Mouse (Mus musculus): Measurements from ENCODE around the gene Fxyd3. TPM values are rescaled to one million over a fixed set of nuclear protein-coding genes. Genes with fewer than 3 reads are reported as not detected.

The Fxyd3 gene
- polyA plus RNA-seq, 1 experiment from 2014 or later: 7.9 TPM

- no peak overlapping the region for H3K27ac ChIP-seq
- H3K4me3 ChIP-seq: no peak overlapping the region
- H3K4me1 ChIP-seq (replicated peaks): peaks cover 5% of the 10 kb centered on the region; the same call in 1 of the 2 replicates
- H3K9me3 ChIP-seq: peaks cover 5% of the 10 kb centered on the region; the same call in 1 of the 2 replicates
- 27% methylated on average over 12 of the region's 12 CpGs for WGBS
- DNase-seq (ENCODE audit: low spot score): no peak
- H3K36me3 ChIP-seq: no peaks in the 10 kb centered on the region
- no peaks in the 10 kb centered on the region for H3K27me3 ChIP-seq (ENCODE audit: insufficient read depth, poor library complexity, severe bottlenecking)
Measured at GRCm38 (mm10) chr7:31094774-31095501, 18.4 kb upstream of the Fxyd3 start.

- H3K9me3 ChIP-seq: 0 out of 2 replicates have a peak, but pooled peaks cover 3% of the 10 kb centered on the region
- peaks cover 17% of the 10 kb centered on the region for H3K4me1 ChIP-seq (replicated peaks)
- H3K36me3 ChIP-seq: no peaks in the 10 kb centered on the region
- H3K27me3 ChIP-seq (ENCODE audit: insufficient read depth, poor library complexity, severe bottlenecking): no peaks in the 10 kb centered on the region
- no peak overlapping the region for H3K4me3 ChIP-seq
- 95% methylated on average over 2 of the region's 2 CpGs for WGBS
- no peak overlapping the region for H3K27ac ChIP-seq
- DNase-seq (ENCODE audit: low spot score): no peak
Measured at GRCm38 (mm10) chr7:31089721-31090120, 13.2 kb upstream of the Fxyd3 start.

- DNase-seq (ENCODE audit: low spot score): no peak
- Histone ChIP-seq H3K36me3 (no peaks in the 10 kb centered on the region), H3K9me3 (0 out of 2 replicates have a peak, but pooled peaks cover 3% of the 10 kb centered on the region), H3K27ac (peak overlapping the region; percentile 35; the same call in 1 of the 2 replicates), H3K4me3 (no peak overlapping the region), H3K4me1 (replicated peaks) (peaks cover 29% of the 10 kb centered on the region), H3K27me3 (ENCODE audit: insufficient read depth, poor library complexity, severe bottlenecking) (no peaks in the 10 kb centered on the region)
- 73% methylated on average over 3 of the region's 3 CpGs for WGBS
Measured at GRCm38 (mm10) chr7:31088206-31088605, 11.7 kb upstream of the Fxyd3 start.

- Histone ChIP-seq H3K36me3 (no peaks in the 10 kb centered on the region), H3K4me1 (replicated peaks) (peaks cover 36% of the 10 kb centered on the region), H3K9me3 (0 out of 2 replicates have a peak, but pooled peaks cover 3% of the 10 kb centered on the region), H3K27me3 (ENCODE audit: insufficient read depth, poor library complexity, severe bottlenecking) (no peaks in the 10 kb centered on the region), H3K27ac (0 out of 2 replicates have a peak overlapping the region, but pooled peaks have one; percentile 81), H3K4me3 (no peak overlapping the region)
- 60% methylated on average over 2 of the region's 2 CpGs for WGBS
- DNase-seq (ENCODE audit: low spot score): no peak
Measured at GRCm38 (mm10) chr7:31087262-31087661, 10.8 kb upstream of the Fxyd3 start.

GRCm38 (mm10) chr7:31086175-31086755, 9.8 kb upstream of the Fxyd3 start:
- Histone ChIP-seq H3K27me3 (ENCODE audit: insufficient read depth, poor library complexity, severe bottlenecking) (no peaks in the 10 kb centered on the region), H3K4me3 (no peak overlapping the region), H3K9me3 (0 out of 2 replicates have a peak, but pooled peaks cover 3% of the 10 kb centered on the region), H3K4me1 (replicated peaks) (peaks cover 36% of the 10 kb centered on the region), H3K27ac (peak overlapping the region; percentile 81), H3K36me3 (no peaks in the 10 kb centered on the region)
- DNase-seq (ENCODE audit: low spot score): no peak
- 90% methylated on average over 9 of the region's 9 CpGs for WGBS

- 25% methylated on average over 3 of the region's 3 CpGs for WGBS
- Histone ChIP-seq H3K4me3 (no peak overlapping the region), H3K9me3 (peaks cover 7% of the 10 kb centered on the region; the same call in 1 of the 2 replicates), H3K36me3 (no peaks in the 10 kb centered on the region), H3K27me3 (ENCODE audit: insufficient read depth, poor library complexity, severe bottlenecking) (no peaks in the 10 kb centered on the region), H3K4me1 (replicated peaks) (peaks cover 36% of the 10 kb centered on the region), H3K27ac (peak overlapping the region; percentile 81)
- peak; percentile 52 for DNase-seq (ENCODE audit: low spot score)
Measured at GRCm38 (mm10) chr7:31085171-31085570, 8.7 kb upstream of the Fxyd3 start.

GRCm38 (mm10) chr7:31084140-31084539, 7.6 kb upstream of the Fxyd3 start:
- peaks cover 5% of the 10 kb centered on the region; the same call in 1 of the 2 replicates for H3K9me3 ChIP-seq
- peak overlapping the region; percentile 74 for H3K27ac ChIP-seq
- H3K4me3 ChIP-seq: no peak overlapping the region
- no peaks in the 10 kb centered on the region for H3K27me3 ChIP-seq (ENCODE audit: insufficient read depth, poor library complexity, severe bottlenecking)
- no peak for DNase-seq (ENCODE audit: low spot score)
- no peaks in the 10 kb centered on the region for H3K36me3 ChIP-seq
- WGBS: 57% methylated on average over 9 of the region's 9 CpGs
- peaks cover 36% of the 10 kb centered on the region for H3K4me1 ChIP-seq (replicated peaks)

- peak; percentile 34 for DNase-seq (ENCODE audit: low spot score)
- peaks cover 38% of the 10 kb centered on the region for H3K4me1 ChIP-seq (replicated peaks)
- WGBS: 63% methylated on average over 14 of the region's 14 CpGs
- no peaks in the 10 kb centered on the region for H3K27me3 ChIP-seq (ENCODE audit: insufficient read depth, poor library complexity, severe bottlenecking)
- no peak overlapping the region for H3K4me3 ChIP-seq
- H3K9me3 ChIP-seq: peaks cover 5% of the 10 kb centered on the region; the same call in 1 of the 2 replicates
- peak overlapping the region; percentile 74 for H3K27ac ChIP-seq
- H3K36me3 ChIP-seq: no peaks in the 10 kb centered on the region
Measured at GRCm38 (mm10) chr7:31082831-31083588, 6.5 kb upstream of the Fxyd3 start.

- no peak for DNase-seq (ENCODE audit: low spot score)
- Histone ChIP-seq H3K36me3 (no peaks in the 10 kb centered on the region), H3K27me3 (ENCODE audit: insufficient read depth, poor library complexity, severe bottlenecking) (no peaks in the 10 kb centered on the region), H3K9me3 (peaks cover 5% of the 10 kb centered on the region; the same call in 1 of the 2 replicates), H3K4me1 (replicated peaks) (peaks cover 47% of the 10 kb centered on the region), H3K4me3 (no peak overlapping the region), H3K27ac (no peak overlapping the region)
Measured at GRCm38 (mm10) chr7:31082106-31082505, 5.6 kb upstream of the Fxyd3 start.

GRCm38 (mm10) chr7:31081106-31081505, 4.6 kb upstream of the Fxyd3 start:
- no peak for DNase-seq (ENCODE audit: low spot score)
- H3K27ac ChIP-seq: 0 out of 2 replicates have a peak overlapping the region, but pooled peaks have one; percentile 36
- no peaks in the 10 kb centered on the region for H3K36me3 ChIP-seq
- peaks cover 55% of the 10 kb centered on the region for H3K4me1 ChIP-seq (replicated peaks)
- WGBS: 53% methylated on average over 1 of the region's 1 CpGs
- peaks cover 5% of the 10 kb centered on the region; the same call in 1 of the 2 replicates for H3K9me3 ChIP-seq
- H3K4me3 ChIP-seq: no peak overlapping the region
- no peaks in the 10 kb centered on the region for H3K27me3 ChIP-seq (ENCODE audit: insufficient read depth, poor library complexity, severe bottlenecking)

- 55% methylated on average over 3 of the region's 3 CpGs for WGBS
- H3K27me3 ChIP-seq (ENCODE audit: insufficient read depth, poor library complexity, severe bottlenecking): no peaks in the 10 kb centered on the region
- no peak for DNase-seq (ENCODE audit: low spot score)
- H3K27ac ChIP-seq: no peak overlapping the region
- peaks cover 50% of the 10 kb centered on the region for H3K4me1 ChIP-seq (replicated peaks)
- no peaks in the 10 kb centered on the region for H3K36me3 ChIP-seq
- no peak overlapping the region for H3K4me3 ChIP-seq
- H3K9me3 ChIP-seq: peaks cover 5% of the 10 kb centered on the region; the same call in 1 of the 2 replicates
Measured at GRCm38 (mm10) chr7:31080611-31081010, 4.1 kb upstream of the Fxyd3 start.

GRCm38 (mm10) chr7:31079670-31080069, 3.2 kb upstream of the Fxyd3 start:
- Histone ChIP-seq H3K9me3 (peaks cover 5% of the 10 kb centered on the region; the same call in 1 of the 2 replicates), H3K27me3 (ENCODE audit: insufficient read depth, poor library complexity, severe bottlenecking) (no peaks in the 10 kb centered on the region), H3K4me1 (replicated peaks) (peaks cover 44% of the 10 kb centered on the region), H3K4me3 (no peak overlapping the region), H3K36me3 (no peaks in the 10 kb centered on the region), H3K27ac (no peak overlapping the region)
- DNase-seq (ENCODE audit: low spot score): no peak
- 88% methylated on average over 8 of the region's 8 CpGs for WGBS

Data from hindbrain, embryonic 10.5 days (tissue).